Mouse (Mus musculus) spleen, embryonic (tissue): ENCODE data around the gene Hoxb7.

Experiments
- CTCF ChIA-PET: fragments of 350-600 bp; sonication (Branson Sonifier 250); formaldehyde crosslinking; loops from one replicate; lab custom pipeline; 2022; lab: Charles Lee

The Hoxb7 gene

DNA sequence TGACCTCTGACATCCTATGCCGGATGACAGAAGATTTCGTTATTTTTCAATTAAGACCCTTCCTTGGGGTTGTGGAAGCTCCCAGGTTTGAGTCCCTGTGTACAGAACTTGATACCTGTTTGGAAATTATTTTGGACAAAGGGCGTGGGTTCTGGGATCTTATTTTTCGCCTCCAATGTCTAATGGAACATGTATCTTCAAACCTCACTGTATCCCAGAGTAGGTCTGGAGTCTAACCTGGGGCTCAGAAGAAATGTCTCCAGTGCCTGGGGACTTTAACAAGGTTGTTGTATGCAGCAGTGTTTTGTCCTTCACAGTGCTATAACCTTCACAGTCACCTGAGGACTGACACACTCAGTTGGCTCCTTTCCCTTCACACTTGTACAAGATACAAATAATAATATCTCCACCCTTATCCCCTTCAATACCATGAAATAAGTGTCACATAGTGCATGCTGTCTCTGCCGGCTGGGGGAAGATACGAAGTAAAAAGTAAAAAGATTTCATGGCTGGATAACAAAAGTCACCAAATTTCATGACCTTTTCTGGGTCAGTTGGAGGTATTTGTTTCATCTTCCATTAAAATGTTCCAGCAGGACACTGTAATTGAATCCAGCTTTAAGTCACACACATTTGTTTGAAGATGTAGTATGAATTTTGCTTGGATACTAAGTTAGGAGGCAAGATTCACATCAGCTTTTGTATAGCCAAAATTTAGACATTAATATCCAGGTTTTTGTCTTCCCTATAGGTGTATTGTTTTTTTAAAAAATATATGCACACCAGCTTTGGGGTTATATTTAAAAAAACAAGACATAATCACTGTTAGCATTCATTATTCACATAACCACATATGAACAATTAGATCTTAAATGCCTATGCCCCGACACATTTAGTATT lies 19.2 kb upstream of the Hoxb7 start:
- CTCF ChIA-PET, result interaction anchor here (0.7 kb wide), 1 partner anchor 225 kb away, joined by 8 read pairs; no protein-coding TSS in a partner anchor

DNA sequence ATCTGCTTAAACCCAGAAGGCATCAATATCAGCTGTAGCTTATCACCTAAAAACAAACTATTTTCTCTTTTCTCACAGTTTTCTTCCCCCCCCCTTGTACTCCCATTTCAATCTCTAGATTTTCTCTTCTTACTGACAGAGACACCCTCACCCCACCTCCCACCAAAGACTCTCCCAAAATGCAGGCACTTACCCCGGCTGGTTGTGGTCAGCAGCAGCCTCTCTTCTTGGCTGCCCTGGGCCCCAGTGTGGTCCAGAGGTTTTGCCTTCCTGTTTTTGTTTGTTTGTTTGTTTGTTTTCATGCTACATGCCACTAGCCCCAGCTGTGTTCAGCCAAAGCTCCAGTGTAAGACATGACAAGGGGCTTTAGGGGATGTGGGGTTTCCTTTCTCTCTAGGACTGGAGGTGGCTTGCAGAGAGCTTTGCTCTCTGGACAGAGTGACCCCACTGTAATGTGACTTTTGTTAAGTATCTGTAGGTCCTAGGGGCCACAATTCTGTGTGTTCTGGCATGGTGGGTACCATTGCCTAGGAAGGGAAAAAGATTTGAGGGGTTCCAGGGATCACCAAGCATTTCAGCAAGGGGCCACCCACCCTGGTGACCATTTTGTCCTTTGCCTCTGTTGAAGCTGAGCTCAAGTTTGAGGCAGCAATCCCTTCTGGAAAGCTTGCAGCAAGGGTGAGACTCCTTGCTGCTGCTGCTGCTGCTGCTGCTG lies 18.2 kb upstream of the Hoxb7 start:
- CTCF ChIA-PET, result interaction anchor here (0.6 to 0.7 kb wide), 2 partner anchors 11 to 976 kb away, joined by 3 to 4 read pairs; no protein-coding TSS in a partner anchor

DNA sequence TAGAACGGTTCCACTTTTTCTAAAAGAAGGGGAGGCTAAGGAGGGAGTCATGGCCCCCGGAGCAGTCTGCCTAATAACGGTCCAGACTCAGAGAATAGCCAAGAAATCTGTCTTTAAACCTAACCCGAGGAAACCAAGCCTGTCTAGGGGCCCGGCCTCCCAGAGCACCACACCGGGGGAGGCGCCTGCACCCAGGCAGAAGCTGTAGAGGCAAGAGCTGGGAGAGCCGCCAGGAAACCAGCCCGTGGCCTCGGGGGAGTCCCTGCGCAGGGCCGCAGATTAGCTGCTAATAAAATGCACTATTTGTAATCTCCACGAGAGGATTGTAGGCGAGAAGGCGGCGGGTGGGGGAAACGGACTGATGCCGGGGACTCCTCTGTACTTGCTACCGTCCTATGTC lies 16.6 kb upstream of the Hoxb7 start:
- CTCF ChIA-PET, result no interaction called here

DNA sequence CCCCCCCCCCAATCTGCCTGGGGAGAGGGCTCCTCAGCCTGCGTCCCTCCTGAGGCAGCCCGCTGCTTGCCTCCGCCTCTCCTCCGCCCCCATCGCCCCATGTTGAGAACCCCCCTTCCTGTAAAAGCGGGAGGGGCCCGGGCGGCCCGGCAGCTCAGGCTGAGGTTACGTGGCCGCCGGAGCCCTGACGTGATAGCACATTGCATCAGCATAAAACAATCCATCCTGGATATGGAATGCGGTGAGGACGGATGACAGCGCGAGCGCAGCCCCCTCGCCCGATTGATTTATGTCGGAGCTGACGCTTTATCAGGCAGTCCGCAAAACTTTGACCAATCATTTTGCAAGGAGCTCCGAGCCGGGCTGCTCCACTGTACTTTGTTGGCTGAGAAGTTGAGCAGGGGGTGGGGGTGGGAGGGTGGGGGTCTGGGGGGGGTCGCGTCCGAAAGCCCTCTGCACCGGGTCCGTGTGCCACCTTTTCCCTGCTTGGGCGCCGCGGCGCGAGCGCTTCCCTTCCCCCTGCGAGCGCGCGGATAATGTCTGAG lies 15.4 kb upstream of the Hoxb7 start, which contains the start of gene Hoxb9:
Gene Hoxb9, plus strand, starts transcription at position 462 of the 545 bp plus-strand sequence.
- CTCF ChIA-PET, result interaction anchor here (0.7 kb wide), 1 partner anchor 71 kb away, joined by 7 read pairs; no protein-coding TSS in a partner anchor

DNA sequence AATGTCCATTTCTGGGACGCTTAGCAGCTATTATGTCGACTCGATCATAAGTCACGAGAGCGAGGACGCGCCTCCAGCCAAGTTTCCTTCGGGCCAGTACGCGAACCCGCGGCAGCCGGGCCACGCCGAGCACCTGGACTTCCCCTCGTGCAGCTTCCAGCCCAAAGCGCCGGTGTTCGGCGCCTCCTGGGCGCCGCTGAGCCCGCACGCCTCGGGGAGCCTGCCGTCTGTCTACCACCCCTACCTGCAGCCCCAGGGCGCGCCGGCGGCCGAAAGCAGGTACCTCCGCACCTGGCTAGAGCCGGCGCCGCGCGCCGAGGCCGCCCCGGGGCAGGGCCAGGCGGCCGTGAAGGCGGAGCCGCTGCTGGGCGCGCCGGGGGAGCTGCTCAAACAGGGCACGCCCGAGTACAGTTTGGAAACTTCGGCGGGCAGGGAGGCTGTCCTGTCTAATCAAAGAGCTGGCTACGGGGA lies 14.8 kb upstream of the Hoxb7 start:
- CTCF ChIA-PET, result interaction anchor here (0.7 kb wide), 1 partner anchor 72 kb away, joined by 7 read pairs; no protein-coding TSS in a partner anchor

DNA sequence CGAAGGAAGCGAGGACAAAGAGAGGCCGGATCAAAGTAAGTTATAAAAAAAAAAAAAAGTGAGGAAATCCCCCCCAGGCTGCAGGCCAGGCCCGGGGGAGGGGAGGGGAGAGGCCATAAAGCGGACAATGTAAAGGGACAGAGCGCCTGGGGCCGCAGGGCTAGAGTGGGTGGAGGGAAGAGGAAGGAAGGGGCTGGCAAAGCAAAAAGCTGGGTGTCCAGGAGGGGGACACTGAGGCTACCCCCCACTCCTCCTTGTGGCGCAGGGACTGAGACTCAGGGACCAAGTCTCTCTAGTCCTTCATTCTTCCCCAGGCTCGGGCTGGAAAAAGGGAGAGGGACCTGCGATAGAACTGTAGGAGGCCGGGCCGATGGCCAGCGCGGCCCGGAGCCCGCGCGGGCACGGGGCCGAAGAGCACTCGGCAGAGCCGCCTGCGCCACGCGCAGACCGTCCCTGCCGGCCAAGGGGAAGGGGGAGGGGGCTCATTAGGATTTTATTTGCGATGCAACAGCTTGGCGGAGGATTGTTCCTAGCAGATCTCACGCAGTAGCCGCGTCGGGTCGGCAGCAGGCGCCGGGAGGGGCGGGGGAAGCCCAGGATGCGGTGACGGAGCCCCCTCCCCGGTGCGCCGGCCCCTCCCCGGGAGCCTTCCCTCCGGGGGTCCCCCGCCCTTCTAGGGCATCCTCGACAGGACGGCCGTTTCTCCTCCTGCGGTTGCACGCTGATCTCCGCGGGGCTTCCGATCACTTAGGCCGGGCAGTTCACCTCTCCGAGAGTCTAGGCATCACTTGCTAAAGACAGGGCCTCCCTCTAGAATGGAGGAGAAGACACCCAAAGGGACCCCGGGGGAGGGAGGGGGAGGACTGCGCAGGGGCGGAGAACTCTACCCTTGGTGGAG lies 14.2 kb upstream of the Hoxb7 start:
- CTCF ChIA-PET, result interaction anchor here (0.7 kb wide), 1 partner anchor 73 kb away, joined by 7 read pairs; no protein-coding TSS in a partner anchor

DNA sequence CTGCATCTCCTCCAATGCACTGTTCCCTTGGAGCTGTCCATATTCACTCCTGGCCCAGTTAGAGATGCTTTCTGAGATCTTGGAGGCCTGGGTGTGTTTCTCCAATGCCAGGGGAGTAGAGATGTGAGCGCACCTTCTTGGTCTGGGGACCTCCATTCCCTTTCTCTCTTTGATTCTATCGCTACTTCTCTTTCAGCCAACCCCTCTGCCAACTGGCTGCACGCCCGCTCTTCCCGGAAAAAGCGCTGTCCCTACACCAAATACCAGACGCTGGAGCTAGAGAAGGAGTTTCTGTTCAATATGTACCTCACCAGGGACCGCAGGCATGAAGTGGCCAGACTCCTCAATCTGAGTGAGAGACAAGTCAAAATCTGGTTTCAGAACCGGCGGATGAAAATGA lies 12.0 kb upstream of the Hoxb7 start:
- CTCF ChIA-PET, result interaction anchor here (1.0 kb wide), 1 partner anchor 21 kb away, joined by 4 read pairs; no protein-coding TSS in a partner anchor

DNA sequence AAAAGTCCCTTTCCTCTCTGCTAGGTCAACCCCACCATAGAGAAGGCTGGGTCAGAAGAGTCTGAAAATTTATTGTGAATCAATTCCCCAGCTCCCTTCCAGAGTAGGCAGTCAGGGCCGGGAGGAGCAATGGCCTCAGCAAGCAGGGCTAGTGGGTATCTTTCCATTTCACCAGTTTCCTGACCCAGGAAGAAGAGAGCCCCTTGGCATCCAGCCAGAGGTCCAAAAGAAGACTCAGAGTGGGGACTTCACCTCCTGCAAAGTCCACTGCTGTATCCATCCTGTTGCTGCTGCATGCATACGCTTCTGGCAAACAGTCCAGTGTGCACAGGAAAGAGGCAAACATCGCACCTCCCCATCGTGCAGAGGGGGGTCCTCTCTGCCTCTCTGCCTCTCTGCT lies 10.5 kb upstream of the Hoxb7 start:
- CTCF ChIA-PET, result no interaction called here

DNA sequence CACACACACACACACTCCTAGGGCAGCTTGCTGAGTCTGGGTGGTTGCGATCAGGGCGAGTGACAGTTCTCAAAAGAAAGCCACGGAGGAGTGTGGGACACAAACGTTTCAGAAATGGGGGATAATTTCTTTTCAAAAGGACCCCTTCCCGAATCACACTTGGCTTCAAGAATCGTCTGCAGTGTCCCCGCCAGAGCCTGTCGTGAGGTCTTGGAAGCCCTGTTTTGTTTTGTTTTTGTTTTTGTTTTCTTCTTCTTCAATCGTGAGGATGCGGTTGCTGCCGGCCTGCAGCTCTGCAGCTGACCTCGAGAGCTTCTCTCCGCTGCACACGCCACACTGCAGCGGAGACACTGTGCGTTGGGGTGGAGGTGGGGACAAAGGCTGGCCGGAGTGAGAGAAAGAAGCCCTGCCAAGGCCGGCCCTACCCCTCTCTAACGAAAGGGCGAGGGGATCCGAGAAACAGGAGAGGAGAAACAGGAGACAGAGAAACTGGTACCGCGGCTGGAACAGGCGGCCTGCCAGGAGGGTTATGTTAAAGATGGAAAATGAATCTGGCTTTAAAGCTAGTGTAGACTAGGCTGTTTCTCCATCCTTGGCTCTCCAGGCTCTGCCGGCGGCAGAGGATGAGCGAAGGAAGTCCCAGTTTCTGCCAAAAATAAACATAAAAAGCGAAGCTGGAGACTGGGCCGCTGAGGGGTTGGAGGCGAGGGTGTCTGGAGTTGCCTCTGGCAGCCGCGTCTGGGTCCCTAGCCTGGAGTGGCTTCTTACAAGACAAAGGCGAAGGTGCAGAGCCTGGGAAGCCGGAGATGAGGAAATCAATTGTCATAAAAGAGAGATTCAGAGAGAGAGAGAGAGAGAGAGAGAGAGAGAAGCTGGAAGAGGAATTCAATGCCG lies 9.0 kb upstream of the Hoxb7 start:
- CTCF ChIA-PET, result interaction anchor here (0.6 to 1.1 kb wide), 3 partner anchors 102 to 590 kb away, joined by 4 to 8 read pairs (median 5); no protein-coding TSS in a partner anchor

DNA sequence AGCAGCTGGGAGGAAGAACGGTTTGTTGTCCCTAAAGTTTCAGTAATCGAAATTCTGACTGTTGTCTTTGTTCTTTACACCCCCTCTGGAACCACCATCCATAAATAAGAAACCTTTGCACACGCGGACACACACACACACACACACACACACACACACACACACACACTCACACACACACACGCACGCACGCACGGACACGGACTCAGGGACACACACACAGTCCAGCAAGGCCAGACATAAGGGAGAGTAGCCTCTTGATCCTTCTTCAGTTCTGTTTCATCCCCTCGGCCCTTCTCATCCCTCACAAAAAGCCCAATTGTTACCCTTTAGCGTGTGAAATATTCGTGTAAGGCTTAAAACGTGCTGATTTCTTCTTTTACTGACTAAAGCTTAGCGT lies 8.1 kb upstream of the Hoxb7 start:
- CTCF ChIA-PET, result interaction anchor here (0.7 to 1.3 kb wide), 4 partner anchors 16 to 590 kb away, joined by 4 to 6 read pairs (median 5); no protein-coding TSS in a partner anchor

DNA sequence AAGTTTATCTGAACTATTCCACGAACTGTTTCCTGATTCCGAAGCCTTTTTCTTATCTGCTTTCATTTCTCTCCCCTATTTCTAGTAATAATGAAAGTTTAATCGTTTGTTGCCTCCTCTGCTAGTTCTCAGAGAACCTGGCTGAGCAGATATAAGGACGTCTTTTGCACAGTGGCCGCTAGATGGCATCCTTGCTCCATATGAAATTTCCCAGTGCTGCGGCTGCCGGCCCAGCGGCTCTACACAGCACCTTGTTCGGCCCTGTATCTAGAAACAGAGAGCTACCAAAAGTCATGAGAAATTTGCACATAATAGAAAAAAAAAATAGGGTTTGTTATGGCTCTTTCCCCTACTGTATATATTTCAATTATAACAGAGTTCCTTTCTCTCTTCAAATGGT lies 7.7 kb upstream of the Hoxb7 start:
- CTCF ChIA-PET, result interaction anchor here (1.1 to 1.3 kb wide), 3 partner anchors 15 to 159 kb away, joined by 5 to 6 read pairs (median 5); no protein-coding TSS in a partner anchor

DNA sequence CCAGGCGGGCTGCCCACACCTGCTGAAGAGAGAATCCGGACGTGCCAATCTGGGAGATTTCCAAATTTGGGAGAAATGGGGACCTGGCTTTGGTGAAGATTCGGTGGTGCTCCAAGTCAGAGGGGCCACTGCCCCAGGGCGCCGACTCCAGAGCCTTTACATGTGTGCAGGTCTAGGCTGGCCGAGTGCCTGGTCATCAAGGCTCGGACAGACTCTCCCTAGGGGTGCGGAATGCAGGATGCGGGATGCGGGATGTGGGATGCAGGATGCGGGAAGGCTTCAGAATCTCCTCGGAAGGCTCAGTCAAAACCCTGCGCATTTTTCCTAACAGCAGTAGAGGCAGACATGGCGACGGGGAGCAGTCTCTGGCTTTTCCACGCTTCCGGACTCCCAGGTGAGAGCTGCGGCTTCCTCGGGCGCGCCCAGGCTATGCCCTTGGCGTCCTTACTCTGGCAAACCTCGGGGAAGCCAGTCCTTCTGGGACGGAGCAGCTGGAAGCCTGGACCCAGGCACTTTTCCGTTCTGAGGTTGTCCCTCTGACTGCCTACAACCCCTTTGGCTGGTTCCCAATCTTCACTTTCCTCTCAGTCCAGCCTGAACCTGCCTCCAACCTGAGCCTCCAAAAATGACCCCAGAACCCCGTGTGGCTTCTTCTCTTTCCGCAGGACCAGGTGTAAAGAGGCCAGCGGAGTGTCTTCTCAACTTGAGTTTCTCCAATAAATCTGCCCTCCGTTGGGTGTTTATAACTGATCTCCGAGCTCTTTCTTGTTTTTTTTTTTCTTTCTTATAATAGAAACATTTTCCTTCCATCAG lies 6.8 kb upstream of the Hoxb7 start:
- CTCF ChIA-PET, result interaction anchor here (0.6 to 1.3 kb wide), 4 partner anchors 15 to 479 kb away, joined by 3 to 6 read pairs (median 4); no protein-coding TSS in a partner anchor

DNA sequence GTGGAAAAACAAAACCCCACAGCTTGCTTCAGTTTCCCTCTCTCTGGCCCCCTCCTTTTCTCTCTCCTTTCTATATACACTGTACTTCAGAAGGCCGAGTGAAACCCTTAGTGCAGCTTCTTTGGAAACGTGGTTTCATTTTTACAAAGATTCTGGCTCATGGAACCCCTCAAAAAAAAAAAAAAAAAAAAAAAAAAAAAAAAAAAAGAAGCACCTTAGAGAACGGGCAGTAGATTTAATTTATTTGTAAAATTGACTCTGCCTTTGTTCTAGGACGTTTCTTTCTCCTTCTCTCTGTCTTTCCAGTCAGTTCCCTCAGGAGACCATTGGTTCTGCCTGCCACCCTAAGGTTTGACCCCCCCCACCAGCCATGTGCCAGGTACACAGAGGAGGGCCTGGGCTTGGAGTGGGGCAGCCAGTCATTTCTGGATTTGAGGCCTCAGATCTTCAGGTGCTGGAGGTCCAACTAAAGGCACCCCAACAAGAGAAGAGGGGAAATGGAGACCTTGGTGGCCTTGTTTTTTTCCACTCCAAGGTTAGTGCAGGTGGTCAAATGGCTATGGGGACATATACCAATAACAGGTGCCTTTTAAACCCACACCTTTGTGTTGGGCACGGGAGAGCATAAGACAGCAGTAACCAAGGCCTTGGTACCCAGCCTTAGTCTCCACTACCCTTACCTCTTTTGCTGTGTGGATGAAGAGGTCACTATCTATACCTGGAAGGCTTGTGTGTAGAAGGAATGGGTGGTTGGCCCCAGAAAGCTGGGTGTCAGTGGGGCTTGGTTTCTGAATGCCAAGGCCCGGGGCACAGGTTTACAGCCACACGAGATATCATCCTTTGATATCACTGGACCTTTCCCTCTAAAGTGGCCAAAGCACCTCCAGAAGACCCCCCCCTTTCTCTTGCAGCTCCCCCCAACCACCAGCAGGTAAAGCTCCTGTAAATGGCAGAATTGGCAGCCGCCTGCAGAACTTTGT lies 5.7 kb upstream of the Hoxb7 start:
- CTCF ChIA-PET, result interaction anchor here (0.6 to 0.7 kb wide), 4 partner anchors 14 to 477 kb away, joined by 3 to 5 read pairs (median 4); no protein-coding TSS in a partner anchor

DNA sequence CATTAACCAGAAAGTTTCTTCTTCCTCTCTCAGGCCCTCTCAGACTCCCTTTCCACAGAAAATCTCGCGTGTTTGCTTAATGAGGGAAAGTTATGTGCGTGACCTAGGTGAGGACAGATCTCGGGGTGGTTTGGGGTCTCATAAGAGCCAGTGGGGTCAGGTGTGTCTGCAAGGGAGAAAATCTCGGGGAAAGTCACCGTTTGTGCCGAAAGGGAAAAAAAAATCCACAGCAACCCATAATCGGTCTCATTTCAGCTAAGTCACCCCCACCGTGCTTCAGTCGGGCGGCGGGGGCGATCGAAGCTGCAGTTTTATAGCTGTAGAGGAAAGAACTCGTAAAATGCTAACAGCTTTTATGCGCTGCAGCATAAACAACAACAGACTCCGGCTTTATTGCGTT lies 5.0 kb upstream of the Hoxb7 start:
- CTCF ChIA-PET, result interaction anchor here (0.7 to 1.0 kb wide), 2 partner anchors 10 to 19 kb away, joined by 4 to 6 read pairs; no protein-coding TSS in a partner anchor

DNA sequence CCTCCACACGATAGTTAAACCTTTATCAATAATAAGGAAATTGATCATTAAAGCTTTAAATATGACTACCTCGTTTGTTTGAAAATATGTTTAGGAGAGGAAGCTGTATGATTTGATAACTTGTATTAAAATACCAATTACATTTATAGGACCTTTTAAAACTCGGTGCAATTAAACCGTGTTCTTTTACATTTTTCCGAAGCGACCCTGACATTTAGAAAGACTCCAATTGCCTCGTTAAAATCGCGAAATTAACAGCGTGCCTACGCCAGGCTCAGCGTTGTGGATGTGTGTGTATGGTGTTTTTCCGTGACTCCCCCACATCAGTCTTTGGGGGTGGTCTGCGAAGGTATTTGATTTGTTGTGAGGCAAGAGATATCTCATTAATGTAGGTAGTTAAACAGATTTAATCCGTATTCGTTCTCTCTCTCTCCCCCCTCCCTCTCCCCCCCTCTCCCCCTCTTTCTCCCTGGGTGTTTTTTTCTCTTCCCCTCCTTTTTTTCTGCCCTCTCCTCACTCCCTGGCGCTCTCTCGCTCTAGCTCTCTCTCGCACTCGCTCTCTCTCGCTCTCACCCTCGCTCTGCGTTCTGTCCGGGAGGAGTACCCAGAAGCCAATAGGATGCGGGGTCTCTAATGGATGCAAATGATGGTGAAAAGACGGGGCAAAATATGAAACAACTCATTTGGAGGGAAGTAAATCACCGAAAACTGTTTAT lies 4.4 kb upstream of the Hoxb7 start, which contains the start of gene Hoxb8:
Gene Hoxb8, plus strand, starts transcription at position 51 of the 716 bp plus-strand sequence.
- CTCF ChIA-PET, result interaction anchor here (0.6 to 1.0 kb wide), 2 partner anchors 10 to 475 kb away, joined by 3 to 6 read pairs; no protein-coding TSS in a partner anchor
